Mouse (Mus musculus) hindbrain, embryonic 12.5 days (tissue): ENCODE results near the gene Olfr96. TPM values are rescaled to one million over a fixed set of nuclear protein-coding genes. Genes with fewer than 3 reads are reported as not detected.

Source experiments
- polyA plus RNA-seq: library from polyadenylated mRNA; unstranded; fragments of >200 nt; fragmentation: Nextera tagmentation; extraction: Ambion mirVana; gene quantifications from 2 replicates; pipeline ENCODE4 v1.2.1, GENCODE M21; 2016

Gene Olfr96
- polyA plus RNA-seq, 1 experiment from 2014 or later, result not detected

Other genes with a start within 250 kb of the Olfr96 start
- gene 2410137M14Rik, start 238.9 kb upstream of the Olfr96 start, polyA plus RNA-seq, result 0.50 TPM in 1 of 2 replicates, not detected in the other
- 1.6 and 2.3 TPM in 2 replicates for gene H2-M5, start 230.6 kb upstream of the Olfr96 start, polyA plus RNA-seq
- gene Zfp57, start 219.0 kb upstream of the Olfr96 start, polyA plus RNA-seq, result 208 and 223 TPM in 2 replicates
- 0.85 and 1.3 TPM in 2 replicates for gene Mog, start 196.7 kb upstream of the Olfr96 start, polyA plus RNA-seq
- 41.8 and 42.1 TPM in 2 replicates for gene Gabbr1, start 174.2 kb upstream of the Olfr96 start, polyA plus RNA-seq
- 0.18 TPM in 1 of 2 replicates, not detected in the other for gene Olfr90, start 131.6 kb upstream of the Olfr96 start, polyA plus RNA-seq
- gene Olfr91, start 121.9 kb upstream of the Olfr96 start, polyA plus RNA-seq, result 0.05 TPM in 1 of 2 replicates, not detected in the other
- not detected in 2 replicates for gene Olfr92, start 100.1 kb upstream of the Olfr96 start, polyA plus RNA-seq
- not detected in 2 replicates for gene Olfr93, start 58.7 kb upstream of the Olfr96 start, polyA plus RNA-seq
- not detected in 2 replicates for gene Ubd, start 26.3 kb upstream of the Olfr96 start, polyA plus RNA-seq
- not detected in 2 replicates for gene Olfr94, start 19.2 kb upstream of the Olfr96 start, polyA plus RNA-seq
- not detected in 2 replicates for gene Olfr95, start 7.0 kb upstream of the Olfr96 start, polyA plus RNA-seq
- not detected in 2 replicates for gene Olfr97, start 17.2 kb downstream of the Olfr96 start, polyA plus RNA-seq
- not detected in 2 replicates for gene Olfr98, start 43.6 kb downstream of the Olfr96 start, polyA plus RNA-seq
- gene H2-M3, start 50.1 kb downstream of the Olfr96 start, polyA plus RNA-seq, result 0.92 and 0.95 TPM in 2 replicates
- not detected in 2 replicates for gene Olfr99, start 63.3 kb downstream of the Olfr96 start, polyA plus RNA-seq
- gene Olfr101, start 84.2 kb downstream of the Olfr96 start, polyA plus RNA-seq, result not detected in 2 replicates
- not detected in 2 replicates for gene Olfr102, start 96.9 kb downstream of the Olfr96 start, polyA plus RNA-seq
- gene Olfr103, start 119.6 kb downstream of the Olfr96 start, polyA plus RNA-seq, result not detected in 2 replicates
- not detected in 2 replicates for gene Olfr104-ps, start 139.4 kb downstream of the Olfr96 start, polyA plus RNA-seq
- gene Olfr105-ps, start 158.9 kb downstream of the Olfr96 start, polyA plus RNA-seq, result not detected in 2 replicates
- gene Olfr106-ps, start 170.2 kb downstream of the Olfr96 start, polyA plus RNA-seq, result not detected in 2 replicates
- not detected in 2 replicates for gene Olfr107, start 179.1 kb downstream of the Olfr96 start, polyA plus RNA-seq
- gene Olfr108, start 225.3 kb downstream of the Olfr96 start, polyA plus RNA-seq, result not detected in 2 replicates
- not detected in 2 replicates for gene Olfr109, start 238.8 kb downstream of the Olfr96 start, polyA plus RNA-seq